Mouse (Mus musculus) stomach, postnatal 0 days (tissue): ENCODE results near the gene Dda1. TPM values are rescaled to one million over a fixed set of nuclear protein-coding genes. Genes with fewer than 3 reads are reported as not detected.

Experiments used
- ATAC-seq: fragments of 200-750 bp; cut with Nextera tagmentation; 2 replicates; pipeline ENCODE4 v1.8.0; 2017; ENCODE audit not compliant: low FRiP score, low TSS enrichment
- DNase-seq: peaks from one replicate; pipeline ENCODE4 v3.0.0-alpha.2; 2016; ENCODE audit warnings: low spot score
- H3K27ac ChIP-seq: fragments of 300-500 bp; sonication (generic); replicated peaks from 2 replicates; pipeline ENCODE4 v1.5.1; 2014; ENCODE audit warnings: mild to moderate bottlenecking, control low read depth
- H3K27me3 ChIP-seq: fragments of 300-500 bp; sonication (generic); 2 replicates; pipeline ENCODE4 v1.6.1; 2014; ENCODE audit warnings: low read length; ENCODE audit not compliant: control insufficient read depth, insufficient read depth
- H3K36me3 ChIP-seq: fragments of 300-500 bp; sonication (generic); 2 replicates; pipeline ENCODE4 v1.6.1; 2014; ENCODE audit warnings: low read length, mixed read lengths; ENCODE audit not compliant: control insufficient read depth, insufficient read depth
- H3K4me1 ChIP-seq: fragments of 300-500 bp; sonication (generic); replicated peaks from 2 replicates; pipeline ENCODE4 v1.6.1; 2014; ENCODE audit warnings: antibody characterized with exemption; ENCODE audit not compliant: control insufficient read depth, insufficient read depth
- H3K4me2 ChIP-seq: fragments of 300-500 bp; sonication (generic); replicated peaks from 2 replicates; pipeline ENCODE4 v1.6.1; 2014; ENCODE audit warnings: low read depth, mild to moderate bottlenecking, control low read depth, moderate library complexity
- H3K4me3 ChIP-seq: fragments of 300-500 bp; sonication (generic); 2 replicates; pipeline ENCODE4 v1.5.1; 2014; ENCODE audit warnings: low read depth, low read length, control low read depth
- H3K9ac ChIP-seq: fragments of 300-500 bp; sonication (generic); 2 replicates; pipeline ENCODE4 v1.6.1; 2014; ENCODE audit warnings: mild to moderate bottlenecking, low read length, control low read depth, mixed read lengths
- H3K9me3 ChIP-seq: fragments of 300-500 bp; sonication (generic); 2 replicates; pipeline ENCODE4 v1.6.1; 2016; ENCODE audit warnings: low read length; ENCODE audit not compliant: control insufficient read depth
- CTCF ChIP-seq: IDR thresholded peaks from 2 replicates; pipeline ENCODE4 v1.5.1; 2016; ENCODE audit warnings: antibody characterized with exemption, low read depth, mild to moderate bottlenecking, moderate library complexity
- EP300 ChIP-seq: optimal IDR thresholded peaks from 2 replicates; pipeline ENCODE3; 2016; ENCODE audit warnings: antibody characterized with exemption
- WGBS: fragments of 180-500 bp; shearing (Covaris S2); extraction: QIAGEN DNeasy Blood & Tissue Kit; methylation state at CpG from one replicate; pipeline ENCODE4 v1.1.7; 2014; 5-methylcytosine and 5-hydroxymethylcytosine counted together
- polyA plus RNA-seq: library from polyadenylated mRNA; unstranded; fragments of >200 nt; fragmentation: Nextera tagmentation; extraction: Ambion mirVana; gene quantifications from 2 replicates; pipeline ENCODE4 v1.2.1, GENCODE M21; 2015

Dda1 gene
- polyA plus RNA-seq, 1 experiment from 2014 or later, result 74.5 TPM

- TF ChIP-seq EP300, result no peak
- TF ChIP-seq CTCF, result no peak
- Histone ChIP-seq H3K4me2 (no peak overlapping the region), H3K9ac (no peak overlapping the region), H3K9me3 (no peaks in the 10 kb centered on the region), H3K4me3 (0 out of 2 replicates have a peak overlapping the region, but pooled peaks have one; percentile 2), H3K27ac (no peak overlapping the region), H3K4me1 (0 out of 2 replicates have a peak, but pooled peaks cover 2% of the 10 kb centered on the region), H3K36me3 (no peaks in the 10 kb centered on the region), H3K27me3 (0 out of 2 replicates have a peak, but pooled peaks cover 5% of the 10 kb centered on the region)
- DNase-seq (no peak), ATAC-seq (no peak)
- WGBS, result 74% methylated on average over 2 of the region's 2 CpGs
These were observed 40.3 kb downstream of the Dda1 start for GRCm38 (mm10) chr8:71509316-71509715.

GRCm38 (mm10) chr8:71511644-71512043 lies 42.6 kb downstream of the Dda1 start, which contains the start of gene Plvap:
Gene Plvap (minus strand): TSS chr8:71511752.
- TF ChIP-seq CTCF (no peak), EP300 (no peak)
- no peak within 1 kb of the TSS for H3K27ac ChIP-seq
- H3K4me3 ChIP-seq, result peak within 1 kb of the TSS; percentile 13; the same call in 1 of the 2 replicates
- H3K36me3 ChIP-seq, result no peaks in the 10 kb centered on the region
- ATAC-seq (peak; percentile 48; the same call in 1 of the 2 replicates), DNase-seq (no peak)
- no peak within 1 kb of the TSS for H3K4me2 ChIP-seq
- 30% methylated on average over 12 of the region's 14 CpGs for WGBS
- no peaks in the 10 kb centered on the region for H3K9me3 ChIP-seq
- 0 out of 2 replicates have a peak, but pooled peaks cover 2% of the 10 kb centered on the region for H3K4me1 ChIP-seq
- H3K27me3 ChIP-seq, result 0 out of 2 replicates have a peak, but pooled peaks cover 5% of the 10 kb centered on the region
- 0 out of 2 replicates have a peak within 1 kb of the TSS, but pooled peaks have one; percentile 27 for H3K9ac ChIP-seq

GRCm38 (mm10) chr8:71513018-71513754 lies 44.2 kb downstream of the Dda1 start:
- H3K4me1 ChIP-seq, result no peaks in the 10 kb centered on the region
- DNase-seq (no peak), ATAC-seq (no peak)
- H3K36me3 ChIP-seq, result no peaks in the 10 kb centered on the region
- no peak overlapping the region for H3K27ac ChIP-seq
- H3K9ac ChIP-seq, result no peak overlapping the region
- H3K4me2 ChIP-seq, result no peak overlapping the region
- H3K4me3 ChIP-seq, result no peak overlapping the region
- TF ChIP-seq EP300, result no peak
- peak; percentile 13; the same call in 1 of the 2 replicates for TF ChIP-seq CTCF
- WGBS, result 68% methylated on average over 14 of the region's 15 CpGs
- no peaks in the 10 kb centered on the region for H3K9me3 ChIP-seq
- H3K27me3 ChIP-seq, result 0 out of 2 replicates have a peak, but pooled peaks cover 2% of the 10 kb centered on the region

- Histone ChIP-seq H3K4me1 (no peaks in the 10 kb centered on the region), H3K27ac (no peak overlapping the region), H3K4me2 (no peak overlapping the region), H3K4me3 (no peak overlapping the region), H3K27me3 (no peaks in the 10 kb centered on the region), H3K9me3 (no peaks in the 10 kb centered on the region), H3K9ac (no peak overlapping the region), H3K36me3 (no peaks in the 10 kb centered on the region)
- ATAC-seq (no peak), DNase-seq (no peak)
- 63% methylated on average over 5 of the region's 5 CpGs for WGBS
- TF ChIP-seq EP300, result no peak
- TF ChIP-seq CTCF, result peak; percentile 28
These were observed 46.0 kb downstream of the Dda1 start for GRCm38 (mm10) chr8:71515043-71515442.

GRCm38 (mm10) chr8:71516786-71517185 lies 47.8 kb downstream of the Dda1 start:
- no peak for DNase-seq
- H3K27ac ChIP-seq, result no peak overlapping the region
- 6% methylated on average over 6 of the region's 6 CpGs for WGBS

More at GRCm38 (mm10) chr8:71516786-71517185, 47.8 kb downstream of the Dda1 start:
- no peaks in the 10 kb centered on the region for H3K9me3 ChIP-seq
- H3K27me3 ChIP-seq, result no peaks in the 10 kb centered on the region
- no peak overlapping the region for H3K9ac ChIP-seq
- H3K4me2 ChIP-seq, result no peak overlapping the region
- ATAC-seq, result no peak
- H3K36me3 ChIP-seq, result no peaks in the 10 kb centered on the region
- TF ChIP-seq EP300, result no peak
- H3K4me1 ChIP-seq, result no peaks in the 10 kb centered on the region
- no peak overlapping the region for H3K4me3 ChIP-seq
